Mouse (Mus musculus): Measurements from ENCODE around the gene Ick. TPM values are rescaled to one million over a fixed set of nuclear protein-coding genes. Genes with fewer than 3 reads are reported as not detected.
A peak's percentile ranks its signal among the peaks of the same experiment; 100 is the strongest.

Gene Ick
- total and polyA plus RNA-seq, 3 experiments, result 6.1 to 16.1 TPM; not detected in 1

GRCm38 (mm10) chr9:78112770-78113537 is 4.0 kb downstream of the Ick start:
- Histone ChIP-seq H3K4me3 (ENCODE audit: control insufficient read depth in 1 of 2, insufficient read depth in 1 of 2, low read depth in 2 of 2, low read length in 2 of 2) (peak overlapping the region; percentile 71 to 81), H3K79me2 (ENCODE audit: control insufficient read depth, insufficient read depth, low read length, poor library complexity) (peaks cover 16% of the 10 kb centered on the region), H3K36me3 (ENCODE audit: control insufficient read depth in 1 of 2, insufficient read depth in 2 of 2, low read length in 2 of 2) (peaks cover 0 to 37% of the 10 kb centered on the region in 2 experiments; a peak in 2 of 4 replicates), H3K27ac (ENCODE audit: control insufficient read depth, low read depth, low read length) (peak overlapping the region; percentile 38; the same call in 1 of the 2 replicates), H3K27me3 (ENCODE audit: control insufficient read depth in 1 of 2, insufficient read depth in 2 of 2, low read length in 2 of 2) (no peaks in the 10 kb centered on the region), H3K4me1 (ENCODE audit: control insufficient read depth in 1 of 2, insufficient read depth in 2 of 2, low read length in 2 of 2) (peaks cover 8 to 36% of the 10 kb centered on the region in 2 experiments), H3K9me3 (replicated peaks; ENCODE audit: insufficient read depth, low read length) (no peaks in the 10 kb centered on the region), H3K9ac (ENCODE audit: control insufficient read depth, low read depth, low read length, poor library complexity, severe bottlenecking) (peak overlapping the region; percentile 72)
- DNase-seq (ENCODE audit: low read depth, low spot score), result peak; percentile 90
- TF ChIP-seq UBTF (IDR thresholded peaks at IDR 0.05; ENCODE audit: borderline replicate concordance, insufficient read depth, low read depth, low read length) (0 out of 2 replicates have a peak, but pooled peaks have one; percentile 25), MAX (IDR thresholded peaks at IDR 0.05; ENCODE audit: low read length) (peak; percentile 55), TCF12 (IDR thresholded peaks at IDR 0.05; ENCODE audit: low read depth, low read length) (peak; percentile 60), CHD2 (IDR thresholded peaks at IDR 0.05; ENCODE audit: low read length) (no peak), SMC3 (IDR thresholded peaks at IDR 0.05; ENCODE audit: low read depth, low read length) (peak; percentile 78), GABPA (IDR thresholded peaks at IDR 0.05; ENCODE audit: low read depth, low read length) (no peak), HCFC1 (IDR thresholded peaks at IDR 0.05; ENCODE audit: low read depth, low read length) (peak; percentile 70; the same call in 1 of the 2 replicates), SIN3A (IDR thresholded peaks at IDR 0.05; ENCODE audit: low read length) (peak; percentile 80), POLR2A (IDR thresholded peaks at IDR 0.05; ENCODE audit: control insufficient read depth in 1 of 2, insufficient read depth in 1 of 2, low read depth in 1 of 2, low read length in 2 of 2, poor library complexity in 1 of 2) (peak; percentile 51 to 53; a peak in 2 of 4 replicates), ZNF384 (IDR thresholded peaks at IDR 0.05; ENCODE audit: low read depth, low read length) (peak; percentile 74), JUND (IDR thresholded peaks at IDR 0.05; ENCODE audit: low read depth, low read length) (no peak), USF1 (IDR thresholded peaks at IDR 0.05; ENCODE audit: low read depth, low read length) (no peak), GATA1 (IDR thresholded peaks at IDR 0.05; ENCODE audit: low read depth, low read length) (no peak), TBP (IDR thresholded peaks at IDR 0.05; ENCODE audit: low read depth, low read length) (0 out of 2 replicates have a peak, but pooled peaks have one; percentile 39), NRF1 (IDR thresholded peaks at IDR 0.05; ENCODE audit: insufficient read depth, low read depth, low read length, poor library complexity, severe bottlenecking) (peak; percentile 4; the same call in 1 of the 2 replicates), MYB (IDR thresholded peaks at IDR 0.05; ENCODE audit: low read depth, low read length) (no peak), MAFK (IDR thresholded peaks at IDR 0.05; ENCODE audit: borderline replicate concordance, low read depth, low read length) (no peak), MYC (IDR thresholded peaks at IDR 0.05; ENCODE audit: low read depth, low read length) (no peak), ELF1 (IDR thresholded peaks at IDR 0.05; ENCODE audit: low read depth, low read length) (no peak), ZKSCAN1 (IDR thresholded peaks at IDR 0.05; ENCODE audit: low read depth, low read length) (no peak), E2F4 (IDR thresholded peaks at IDR 0.05; ENCODE audit: borderline replicate concordance, low read depth, low read length) (no peak), CHD1 (IDR thresholded peaks at IDR 0.05; ENCODE audit: low read depth, low read length) (0 out of 2 replicates have a peak, but pooled peaks have one; percentile 76), MEF2A (IDR thresholded peaks at IDR 0.05; ENCODE audit: extremely low read depth, insufficient replicate concordance, low read depth, low read length, poor library complexity, severe bottlenecking) (no peak), POLR2AphosphoS2 (IDR thresholded peaks at IDR 0.05; ENCODE audit: low read length) (no peak), NELFE (IDR thresholded peaks at IDR 0.05; ENCODE audit: low read depth, low read length) (peak; percentile 48), USF2 (IDR thresholded peaks at IDR 0.05; ENCODE audit: borderline replicate concordance in 1 of 2, insufficient read depth in 1 of 2, low read depth in 1 of 2, low read length in 2 of 2) (no peak), POLR2AphosphoS5 (IDR thresholded peaks at IDR 0.05; ENCODE audit: borderline replicate concordance, low read depth, low read length) (no peak), RCOR1 (IDR thresholded peaks at IDR 0.05; ENCODE audit: low read depth, low read length) (peak; percentile 57), MAZ (IDR thresholded peaks at IDR 0.05; ENCODE audit: low read depth, low read length) (peak; percentile 60; the same call in 1 of the 2 replicates), EP300 (IDR thresholded peaks at IDR 0.05; ENCODE audit: low read depth in 1 of 2, low read length in 2 of 2) (peak in 1 of 2 experiments; percentile 14; a peak in 1 of 4 replicates), ZC3H11A (IDR thresholded peaks at IDR 0.05; ENCODE audit: low read depth, low read length) (peak; percentile 65), MXI1 (IDR thresholded peaks at IDR 0.05; ENCODE audit: low read depth, low read length) (peak; percentile 80; the same call in 1 of the 2 replicates), CTCF (IDR thresholded peaks at IDR 0.05 in 2 of 3, conservative IDR thresholded peaks at IDR 0.05 in 1 of 3; ENCODE audit: control insufficient read depth in 1 of 3, insufficient read depth in 1 of 3, low read depth in 2 of 3, low read length in 3 of 3, poor library complexity in 1 of 3, severe bottlenecking in 1 of 3) (peak in 2 of 3 experiments; percentile 64 to 99; a peak in 5 of 6 replicates), BHLHE40 (IDR thresholded peaks at IDR 0.05; ENCODE audit: borderline replicate concordance, low read depth, low read length) (no peak), ZMIZ1 (IDR thresholded peaks at IDR 0.05; ENCODE audit: low read depth, low read length) (no peak)

All from MEL (cell line).